Mouse (Mus musculus) gastrocnemius, adult 8-10 months (tissue): ENCODE data around the gene Nxt1. TPM values are rescaled to one million over a fixed set of nuclear protein-coding genes. Genes with fewer than 3 reads are reported as not detected.

Experiments used
- DNase-seq, 2 experiments: peaks; one replicate each; pipeline ENCODE4 v3.0.0; 2022; ENCODE audit warnings: low spot score in 2 of 2
- total RNA-seq, 4 experiments: library from RNA; stranded (reverse); gene quantifications; 2 replicates each; pipeline ENCODE4 v1.2.4; 2022

Nxt1 gene
- total RNA-seq, 4 experiments from 2014 or later, result 6.0 to 8.0 (median 6.6) TPM

GRCm38 (mm10) chr2:148689444-148690140 lies 17.2 kb downstream of the Nxt1 start:
- DNase-seq, result no peak

DNA sequence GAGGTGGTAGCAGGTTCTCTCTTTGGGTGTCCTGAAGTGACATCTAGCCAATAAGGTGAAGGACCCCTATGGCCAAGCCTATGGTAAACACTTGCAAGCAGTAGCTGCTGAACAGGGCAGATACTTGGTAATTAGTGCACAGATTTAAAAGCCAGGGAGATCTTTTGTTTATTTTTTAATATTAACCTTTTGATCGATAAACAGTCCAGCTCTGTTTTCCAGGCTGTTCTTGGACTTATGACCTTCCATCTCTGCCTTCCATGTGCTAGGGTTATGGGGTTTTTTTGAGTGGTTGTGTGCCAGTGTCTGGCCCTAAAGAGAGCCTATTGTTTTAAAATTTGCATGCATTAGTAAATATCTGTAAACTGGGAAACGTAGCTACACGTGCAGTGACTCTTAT lies 17.9 kb downstream of the Nxt1 start:
- DNase-seq, result no peak

DNA sequence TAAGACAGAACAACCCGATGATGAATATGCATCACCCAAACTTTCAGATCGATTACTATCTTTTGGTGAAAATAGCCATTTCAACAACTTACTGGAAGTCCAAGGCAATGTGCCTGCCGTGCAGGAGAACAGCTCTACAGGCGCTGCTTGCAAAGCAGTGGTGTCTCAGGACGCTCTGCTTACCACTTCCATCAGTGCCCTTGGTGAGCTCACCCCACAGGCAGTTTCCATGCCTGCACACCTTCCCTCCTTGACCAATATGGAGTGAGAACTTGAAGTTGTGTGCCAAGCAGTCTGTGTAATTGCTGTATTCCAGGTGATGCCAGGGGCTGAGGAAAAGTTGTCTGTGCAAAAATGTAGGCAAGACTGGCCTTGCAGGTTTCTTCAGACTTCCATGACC lies 18.4 kb downstream of the Nxt1 start:
- no peak for DNase-seq

- DNase-seq, result no peak
These were observed 26.2 kb downstream of the Nxt1 start for GRCm38 (mm10) chr2:148698571-148698970.

DNA sequence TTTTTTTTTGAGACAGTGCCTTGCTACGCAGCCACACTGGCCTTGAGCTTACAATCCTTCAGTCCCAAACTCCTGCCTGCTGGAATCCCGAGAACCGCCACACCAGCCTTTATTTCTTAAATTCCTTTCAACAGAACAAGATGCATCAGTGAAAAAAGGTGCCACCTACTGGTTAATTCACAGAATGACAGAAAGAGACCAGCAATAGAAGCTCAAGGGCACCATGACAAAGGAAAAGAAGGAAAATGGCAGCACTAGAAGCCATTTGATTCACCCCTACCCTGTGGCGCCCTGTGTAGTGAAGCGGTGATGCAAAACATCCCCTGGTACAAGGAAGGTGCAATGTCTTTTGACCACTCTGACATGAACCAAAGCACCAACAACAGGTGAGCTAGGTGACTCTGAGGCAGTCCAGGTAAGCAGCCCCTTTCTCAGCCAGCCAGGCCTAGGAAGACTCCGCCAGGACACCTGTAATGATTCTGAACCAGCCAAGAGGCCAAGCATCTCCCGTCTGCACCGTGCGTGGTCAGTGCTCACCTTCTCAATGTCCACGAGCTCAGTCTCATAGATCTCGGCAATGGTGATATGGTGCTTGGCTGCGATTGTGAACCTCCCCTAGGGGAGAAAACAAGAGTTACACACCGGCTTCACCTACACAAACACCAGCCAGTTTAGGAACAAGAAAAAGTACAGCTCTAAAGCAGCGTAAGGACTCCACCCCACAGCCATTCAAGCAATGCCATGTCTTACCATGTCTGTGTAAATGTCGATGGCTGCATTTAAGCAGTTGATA lies 34.2 kb downstream of the Nxt1 start:
- DNase-seq, result no peak

DNA sequence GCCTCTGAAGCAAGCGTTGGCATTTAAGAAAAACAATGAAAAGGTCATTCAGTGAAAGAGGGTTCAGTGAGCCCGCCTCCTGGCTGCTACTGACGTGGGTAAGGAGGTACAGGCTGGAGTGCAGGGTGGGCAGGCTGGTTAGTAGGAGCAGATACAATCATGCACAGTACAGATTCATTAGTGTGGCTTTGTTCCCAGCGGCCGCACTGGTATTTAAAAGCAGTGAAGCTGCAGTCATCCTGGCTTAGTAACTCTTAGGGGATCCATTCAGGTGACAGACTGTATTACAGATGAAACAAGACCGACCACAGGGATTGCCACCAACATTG lies 34.8 kb downstream of the Nxt1 start:
- DNase-seq, result no peak

GRCm38 (mm10) chr2:148712326-148712725 lies 39.9 kb downstream of the Nxt1 start:
- peak in 1 of 2 experiments; percentile 19 for DNase-seq

DNA sequence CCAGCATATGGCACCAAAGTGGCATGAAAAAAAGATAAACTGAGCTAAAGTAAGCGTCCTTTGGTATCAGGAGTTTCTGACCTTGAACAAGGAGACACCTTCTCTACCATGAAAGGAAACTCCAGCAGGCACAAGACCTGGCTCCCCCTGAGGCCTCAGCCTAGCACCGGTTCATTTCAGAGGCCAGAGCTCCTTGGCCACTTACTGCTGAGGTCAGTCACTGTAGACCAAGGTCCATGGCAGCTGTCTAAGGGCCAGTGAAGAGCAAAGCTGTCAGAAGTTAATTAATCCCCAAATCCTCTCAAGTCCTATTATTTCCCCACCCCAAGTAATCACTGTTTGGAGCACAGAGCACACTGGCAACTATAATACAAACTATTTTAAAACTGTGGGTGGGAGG lies 44.7 kb downstream of the Nxt1 start:
- no peak for DNase-seq

- no peak for DNase-seq
These were observed 47.0 kb downstream of the Nxt1 start for GRCm38 (mm10) chr2:148719271-148719995.

Other genes starting within 250 kb of the Nxt1 start
- gene Cd93, start 229.0 kb upstream of the Nxt1 start, total RNA-seq, result 10 to 100 TPM in 1 of 4 experiments, 1 to 10 TPM in 3; 7.4 to 12.5 (median 8.8) TPM
- gene Gzf1, start 8.4 kb downstream of the Nxt1 start, total RNA-seq, result 10 to 100 TPM; 19.2 to 27.7 (median 23.9) TPM
- 1 to 10 TPM; 4.1 to 6.1 (median 4.8) TPM for gene Napb, start 59.9 kb downstream of the Nxt1 start, total RNA-seq
- gene Cstl1, start 77.8 kb downstream of the Nxt1 start, total RNA-seq, result not detected
- not detected for gene Cst11, start 98.9 kb downstream of the Nxt1 start, total RNA-seq
- not detected for gene 8030411F24Rik, start 109.4 kb downstream of the Nxt1 start, total RNA-seq
- gene Cst12, start 116.8 kb downstream of the Nxt1 start, total RNA-seq, result not detected
- gene Cst8, start 126.2 kb downstream of the Nxt1 start, total RNA-seq, result not detected
- gene Cst13, start 147.5 kb downstream of the Nxt1 start, total RNA-seq, result not detected
- not detected for gene Cst9, start 162.5 kb downstream of the Nxt1 start, total RNA-seq
- gene 9230104L09Rik, start 192.4 kb downstream of the Nxt1 start, total RNA-seq, result 1 to 10 TPM in 3 of 4 experiments, under 1 TPM in 1; 0.47 to 2.8 (median 1.9) TPM
- 100 to 1,000 TPM; 477 to 640 (median 523) TPM for gene Cst3, start 203.1 kb downstream of the Nxt1 start, total RNA-seq